ENCODE assay signal across 17 mouse cellular contexts in the genomic region with DNA sequence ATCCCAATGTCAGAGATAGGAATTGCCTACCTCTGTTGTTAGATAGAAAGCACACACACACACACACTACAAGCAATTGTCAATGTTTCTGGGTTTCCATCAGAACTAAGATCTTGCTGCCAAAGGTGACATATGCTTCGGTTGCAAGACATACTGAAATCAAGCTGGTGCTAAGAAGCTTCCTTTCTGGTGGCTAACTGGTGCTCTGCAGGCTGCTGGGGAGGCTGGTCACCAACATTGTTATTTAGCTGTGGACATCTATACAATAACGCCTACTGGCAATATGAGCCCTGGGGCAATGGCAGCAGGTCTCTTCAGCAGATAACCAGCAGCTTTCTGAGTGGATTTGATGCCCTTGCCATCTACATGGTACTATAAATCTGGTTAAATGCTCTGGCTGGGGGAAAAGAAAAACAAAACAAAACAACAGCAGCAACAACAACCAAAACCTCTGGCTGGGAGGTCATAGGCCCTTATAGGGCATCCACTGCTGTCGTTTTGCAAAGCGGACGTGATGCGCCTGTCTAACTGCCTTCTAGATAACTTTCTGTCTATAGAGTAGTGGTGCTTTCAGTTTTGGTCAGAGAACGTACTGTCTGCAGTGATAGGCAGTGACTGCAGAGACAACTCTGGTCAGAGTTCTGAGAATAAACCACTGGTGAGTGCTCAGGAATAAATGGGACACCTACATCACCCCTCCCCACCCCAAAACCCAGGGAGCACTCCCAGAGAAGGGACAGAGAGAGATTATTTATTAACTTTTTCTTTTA. TPM values are rescaled to one million over a fixed set of nuclear protein-coding genes. Genes with fewer than 3 reads are reported as not detected.
A peak's percentile ranks its signal among the peaks of the same experiment; 100 is the strongest.
DNase-seq lines count a peak whose midpoint lies in the region; ATAC-seq and TF ChIP-seq lines count a peak whose summit lies in the region.
"Had no signal": no experiment of that assay in that cellular context is flagged by ENCODE, and none has a peak within 500 bp of the region (broad histone marks: within the 10 kb centered on the region; RNA-seq: fewer than 3 reads in every experiment).

No protein-coding gene starts in this region.

- H3K27me3 ChIP-seq in spleen, adult 2 months (ENCODE audit: control insufficient read depth, insufficient read depth, low read length): no peaks in the 10 kb centered on the region
- no peaks in the 10 kb centered on the region for H3K27me3 ChIP-seq in heart, embryonic 10.5 days (ENCODE audit: insufficient read depth, poor library complexity, severe bottlenecking)
- H3K27me3 ChIP-seq: neural tube, embryonic 12.5 days had no signal

- ATAC-seq in frontal cortex, adult (ENCODE audit: low TSS enrichment): no peak

- H3K27ac ChIP-seq in spleen, adult 2 months (ENCODE audit: insufficient read depth, low read length): peak overlapping the region; percentile 85
- no peak overlapping the region for H3K27ac ChIP-seq in heart, embryonic 10.5 days
- H3K27ac ChIP-seq: embryonic facial prominence, embryonic 10.5 days; kidney, postnatal 0 days; liver, embryonic 14.5 days; neural tube, embryonic 12.5 days had no signal

- no peak for TF ChIP-seq CTCF in spleen, adult 2 months (IDR thresholded peaks at IDR 0.05; ENCODE audit: extremely low read depth, insufficient read depth, insufficient read length, insufficient replicate concordance)

- 42% methylated on average over 7 of the region's 7 CpGs for WGBS in spleen, adult 2 months
- 84% methylated on average over 7 of the region's 7 CpGs for WGBS in heart, embryonic 10.5 days

- TF ChIP-seq POLR2A in spleen, adult 2 months (IDR thresholded peaks at IDR 0.05; ENCODE audit: low read depth, low read length): peak; percentile 51; the same call in 1 of the 2 replicates

- H3K4me1 ChIP-seq in spleen, adult 2 months (ENCODE audit: control insufficient read depth, insufficient read depth, insufficient read length): peaks cover 5% of the 10 kb centered on the region; the same call in 1 of the 2 replicates
- H3K4me1 ChIP-seq in heart, embryonic 10.5 days: no peaks in the 10 kb centered on the region
- H3K4me1 ChIP-seq: embryonic facial prominence, embryonic 10.5 days; neural tube, embryonic 12.5 days had no signal

- H3K9me3 ChIP-seq in heart, embryonic 10.5 days: no peaks in the 10 kb centered on the region
- H3K9me3 ChIP-seq: embryonic facial prominence, embryonic 10.5 days; neural tube, embryonic 12.5 days had no signal

- no peaks in the 10 kb centered on the region for H3K36me3 ChIP-seq in spleen, adult 2 months (ENCODE audit: control insufficient read depth, insufficient read depth, low read length)
- no peaks in the 10 kb centered on the region for H3K36me3 ChIP-seq in heart, embryonic 10.5 days
- H3K36me3 ChIP-seq: embryonic facial prominence, embryonic 10.5 days; neural tube, embryonic 12.5 days had no signal

- H3K4me3 ChIP-seq in spleen, adult 2 months (ENCODE audit: extremely low read depth, insufficient read depth, insufficient read length): peak overlapping the region; percentile 22; the same call in 1 of the 2 replicates
- H3K4me3 ChIP-seq in heart, embryonic 10.5 days: no peak overlapping the region
- H3K4me3 ChIP-seq: embryonic facial prominence, embryonic 10.5 days; neural tube, embryonic 12.5 days had no signal

- DNase-seq in spleen, adult 2 months (ENCODE audit: low read depth in 1 of 2, low spot score in 2 of 2): no peak
- DNase-seq in spleen, postnatal 14 days (ENCODE audit: low spot score in 2 of 2): no peak
- DNase-seq in brain, adult 2 months (ENCODE audit: low read depth, low spot score): peak; percentile 82
- DNase-seq in cerebellum, postnatal 25 days: peak; percentile 52 to 59
- no peak for DNase-seq in lung, postnatal 14 days
- DNase-seq in heart, embryonic 10.5 days (ENCODE audit: low spot score): no peak
- DNase-seq: adrenal gland, adult 2 months; heart, postnatal 10 days; layer of hippocampus, adult 9-11 months; left cerebral cortex, postnatal 4 days; lung, postnatal 4 days; midbrain, embryonic 14.5 days had no signal

RNA-seq across cellular contexts. Expression of a gene that starts 2.4 kb away (rescaled TPM):
- polyA plus RNA-seq in spleen, adult 2 months (2012; rRNA removed): 23.8 and 27.3 TPM in 2 replicates
- polyA plus RNA-seq in heart, embryonic 10.5 days (2016; fragmentation: Nextera tagmentation; extraction: Ambion mirVana): 0.19 and 0.78 TPM in 2 replicates

RNA-seq across cellular contexts. Expression of a gene that starts 24.8 kb away (rescaled TPM):
- 0.13 and 0.18 TPM in 2 replicates for polyA plus RNA-seq in spleen, adult 2 months (2012; rRNA removed)
- polyA plus RNA-seq in heart, embryonic 10.5 days (2016; fragmentation: Nextera tagmentation; extraction: Ambion mirVana): 0.13 and 1.4 TPM in 2 replicates
- polyA plus RNA-seq: adrenal gland, adult 2 months; neural tube, embryonic 12.5 days had no signal

RNA-seq across cellular contexts. Expression of a gene that starts 47.8 kb away (rescaled TPM):
- polyA plus RNA-seq in spleen, adult 2 months (2012; rRNA removed): 0.40 and 0.66 TPM in 2 replicates
- polyA plus RNA-seq in heart, embryonic 10.5 days (2016; fragmentation: Nextera tagmentation; extraction: Ambion mirVana): not detected in 2 replicates
- polyA plus RNA-seq: adrenal gland, adult 2 months; embryonic facial prominence, embryonic 10.5 days; midbrain, embryonic 14.5 days had no signal

RNA-seq across cellular contexts. Expression of a gene that starts 47.9 kb away (rescaled TPM):
- polyA plus RNA-seq in spleen, adult 2 months (2012; rRNA removed): 14.5 and 14.7 TPM in 2 replicates
- 20.3 and 20.8 TPM in 2 replicates for polyA plus RNA-seq in heart, embryonic 10.5 days (2016; fragmentation: Nextera tagmentation; extraction: Ambion mirVana)

RNA-seq across cellular contexts. Expression of a gene that starts 48.0 kb away (rescaled TPM):
- 16.2 and 18.8 TPM in 2 replicates for polyA plus RNA-seq in spleen, adult 2 months (2012; rRNA removed)
- 25.7 and 25.8 TPM in 2 replicates for polyA plus RNA-seq in heart, embryonic 10.5 days (2016; fragmentation: Nextera tagmentation; extraction: Ambion mirVana)

Comparison
In these comparisons a context has a peak if more than half of its experiments do, and no peak if none do; other contexts are left out.
1. DNase-seq: peak in brain, adult 2 months (single experiment) and cerebellum, postnatal 25 days (2 of 2); none in spleen, adult 2 months (0 of 2), spleen, postnatal 14 days (0 of 2), lung, postnatal 14 days (single experiment) and heart, embryonic 10.5 days (single experiment).
2. RNA of a gene that starts 2.4 kb away (polyA plus RNA-seq): 23.8 to 27.3 TPM in spleen, adult 2 months; 0.19 to 0.78 TPM in heart, embryonic 10.5 days; every median in the first group is over 10 times any median in the second.